Mouse (Mus musculus) hindbrain, embryonic 13.5 days (tissue): Measurements from ENCODE around the gene C1qtnf4. TPM values are rescaled to one million over a fixed set of nuclear protein-coding genes. Genes with fewer than 3 reads are reported as not detected.

ENCODE experiments used
- ATAC-seq: fragments of 200-750 bp; cut with Nextera tagmentation; 2 replicates; pipeline ENCODE4 v1.8.0; 2017; ENCODE audit warnings: moderate TSS enrichment; ENCODE audit not compliant: low FRiP score
- H3K27ac ChIP-seq: fragments of 300-500 bp; sonication (generic); 2 replicates; pipeline ENCODE4 v1.5.1; 2015; ENCODE audit warnings: inconsistent platforms, mild to moderate bottlenecking, moderate library complexity
- H3K27me3 ChIP-seq: fragments of 300-500 bp; sonication (generic); 2 replicates; pipeline ENCODE4 v1.6.1; 2015; ENCODE audit warnings: mild to moderate bottlenecking, inconsistent platforms
- H3K36me3 ChIP-seq: fragments of 300-500 bp; sonication (generic); 2 replicates; pipeline ENCODE4 v1.6.1; 2015; ENCODE audit warnings: mild to moderate bottlenecking, inconsistent platforms
- H3K4me1 ChIP-seq: fragments of 300-500 bp; sonication (generic); replicated peaks from 2 replicates; pipeline ENCODE4 v1.6.1; 2015; ENCODE audit warnings: inconsistent platforms
- H3K4me2 ChIP-seq: fragments of 300-500 bp; sonication (generic); 2 replicates; pipeline ENCODE4 v1.6.1; 2015; ENCODE audit warnings: inconsistent platforms, mild to moderate bottlenecking, moderate library complexity
- H3K4me3 ChIP-seq: fragments of 300-500 bp; sonication (generic); 2 replicates; pipeline ENCODE4 v1.5.1; 2015; ENCODE audit warnings: mild to moderate bottlenecking, inconsistent platforms
- H3K9ac ChIP-seq: fragments of 300-500 bp; sonication (generic); 2 replicates; pipeline ENCODE4 v1.6.1; 2015; ENCODE audit warnings: mild to moderate bottlenecking, inconsistent platforms
- H3K9me3 ChIP-seq: fragments of 300-500 bp; sonication (generic); 2 replicates; pipeline ENCODE4 v1.6.1; 2016; ENCODE audit warnings: inconsistent platforms
- WGBS: fragments of 180-500 bp; shearing (Covaris S2); methylation state at CpG from one replicate; pipeline ENCODE4 v1.1.7; 2015; 5-methylcytosine and 5-hydroxymethylcytosine counted together
- polyA plus RNA-seq: library from polyadenylated mRNA; unstranded; fragments of >200 nt; fragmentation: Nextera tagmentation; extraction: Ambion mirVana; gene quantifications from 2 replicates; pipeline ENCODE4 v1.2.1, GENCODE M21; 2015

Gene C1qtnf4
- polyA plus RNA-seq, 1 experiment from 2014 or later, result 46.2 TPM

- Histone ChIP-seq H3K27me3 (no peaks in the 10 kb centered on the region), H3K4me2 (no peak overlapping the region), H3K9ac (no peak overlapping the region), H3K27ac (peak overlapping the region; percentile 41; the same call in 1 of the 2 replicates), H3K36me3 (peaks cover 81% of the 10 kb centered on the region), H3K4me3 (no peak overlapping the region), H3K4me1 (no peaks in the 10 kb centered on the region), H3K9me3 (no peaks in the 10 kb centered on the region)
- ATAC-seq, result peak; percentile 62; the same call in 1 of the 2 replicates
Measured at GRCm38 (mm10) chr2:90864184-90864583, 21.5 kb upstream of the C1qtnf4 start.

GRCm38 (mm10) chr2:90866524-90866923 lies 19.1 kb upstream of the C1qtnf4 start:
- no peak overlapping the region for H3K27ac ChIP-seq
- no peaks in the 10 kb centered on the region for H3K27me3 ChIP-seq
- ATAC-seq, result peak; percentile 90
- H3K9ac ChIP-seq, result no peak overlapping the region
- H3K4me1 ChIP-seq, result 0 out of 2 replicates have a peak, but pooled peaks cover 10% of the 10 kb centered on the region
- no peaks in the 10 kb centered on the region for H3K9me3 ChIP-seq
- WGBS, result 31% methylated on average over 3 of the region's 3 CpGs
- H3K4me2 ChIP-seq, result no peak overlapping the region
- no peak overlapping the region for H3K4me3 ChIP-seq
- peaks cover 59% of the 10 kb centered on the region for H3K36me3 ChIP-seq

- H3K9ac ChIP-seq, result peak overlapping the region; percentile 53
- 56% methylated on average over 4 of the region's 4 CpGs for WGBS
- no peak overlapping the region for H3K4me3 ChIP-seq
- H3K36me3 ChIP-seq, result peaks cover 34% of the 10 kb centered on the region
- H3K9me3 ChIP-seq, result no peaks in the 10 kb centered on the region
- no peak overlapping the region for H3K4me2 ChIP-seq
- 0 out of 2 replicates have a peak, but pooled peaks cover 13% of the 10 kb centered on the region for H3K4me1 ChIP-seq
- H3K27me3 ChIP-seq, result no peaks in the 10 kb centered on the region
- no peak overlapping the region for H3K27ac ChIP-seq
- no peak for ATAC-seq
Measured at GRCm38 (mm10) chr2:90870136-90870601, 15.5 kb upstream of the C1qtnf4 start.

GRCm38 (mm10) chr2:90871180-90871961 lies 14.3 kb upstream of the C1qtnf4 start:
- peaks cover 24% of the 10 kb centered on the region for H3K36me3 ChIP-seq
- no peak overlapping the region for H3K4me2 ChIP-seq
- WGBS, result 66% methylated on average over 8 of the region's 8 CpGs
- no peak for ATAC-seq
- no peaks in the 10 kb centered on the region for H3K9me3 ChIP-seq
- H3K27ac ChIP-seq, result no peak overlapping the region
- H3K27me3 ChIP-seq, result no peaks in the 10 kb centered on the region
- H3K9ac ChIP-seq, result 0 out of 2 replicates have a peak overlapping the region, but pooled peaks have one; percentile 20
- no peak overlapping the region for H3K4me3 ChIP-seq
- 0 out of 2 replicates have a peak, but pooled peaks cover 13% of the 10 kb centered on the region for H3K4me1 ChIP-seq

GRCm38 (mm10) chr2:90874025-90874424 lies 11.6 kb upstream of the C1qtnf4 start:
- no peak for ATAC-seq
- Histone ChIP-seq H3K4me3 (no peak overlapping the region), H3K4me1 (0 out of 2 replicates have a peak, but pooled peaks cover 13% of the 10 kb centered on the region), H3K27me3 (no peaks in the 10 kb centered on the region), H3K4me2 (no peak overlapping the region), H3K36me3 (peaks cover 6% of the 10 kb centered on the region; the same call in 1 of the 2 replicates), H3K9me3 (no peaks in the 10 kb centered on the region), H3K9ac (no peak overlapping the region), H3K27ac (no peak overlapping the region)
- 89% methylated on average over 1 of the region's 1 CpGs for WGBS

GRCm38 (mm10) chr2:90875239-90875638 lies 10.4 kb upstream of the C1qtnf4 start:
- no peaks in the 10 kb centered on the region for H3K9me3 ChIP-seq
- ATAC-seq, result no peak
- H3K27me3 ChIP-seq, result no peaks in the 10 kb centered on the region
- H3K36me3 ChIP-seq, result peaks cover 6% of the 10 kb centered on the region; the same call in 1 of the 2 replicates
- peaks cover 17% of the 10 kb centered on the region for H3K4me1 ChIP-seq
- H3K9ac ChIP-seq, result no peak overlapping the region
- no peak overlapping the region for H3K27ac ChIP-seq
- 75% methylated on average over 2 of the region's 2 CpGs for WGBS
- H3K4me2 ChIP-seq, result no peak overlapping the region
- no peak overlapping the region for H3K4me3 ChIP-seq

GRCm38 (mm10) chr2:90877584-90878259 lies 7.9 kb upstream of the C1qtnf4 start:
- H3K9ac ChIP-seq, result no peak overlapping the region
- peaks cover 19% of the 10 kb centered on the region for H3K4me1 ChIP-seq
- H3K27ac ChIP-seq, result no peak overlapping the region
- H3K9me3 ChIP-seq, result no peaks in the 10 kb centered on the region
- H3K4me2 ChIP-seq, result no peak overlapping the region
- WGBS, result 59% methylated on average over 5 of the region's 5 CpGs
- no peak overlapping the region for H3K4me3 ChIP-seq
- ATAC-seq, result no peak
- no peaks in the 10 kb centered on the region for H3K27me3 ChIP-seq
- peaks cover 6% of the 10 kb centered on the region; the same call in 1 of the 2 replicates for H3K36me3 ChIP-seq

- H3K4me1 ChIP-seq, result peaks cover 25% of the 10 kb centered on the region
- H3K36me3 ChIP-seq, result no peaks in the 10 kb centered on the region
- H3K4me3 ChIP-seq, result no peak overlapping the region
- H3K9ac ChIP-seq, result no peak overlapping the region
- no peak overlapping the region for H3K27ac ChIP-seq
- no peak overlapping the region for H3K4me2 ChIP-seq
- H3K27me3 ChIP-seq, result no peaks in the 10 kb centered on the region
- H3K9me3 ChIP-seq, result no peaks in the 10 kb centered on the region
- no peak for ATAC-seq
Measured at GRCm38 (mm10) chr2:90879419-90879818, 6.2 kb upstream of the C1qtnf4 start.

GRCm38 (mm10) chr2:90880144-90880785 lies 5.4 kb upstream of the C1qtnf4 start:
- Histone ChIP-seq H3K4me3 (no peak overlapping the region), H3K36me3 (no peaks in the 10 kb centered on the region), H3K27ac (peak overlapping the region; percentile 60; the same call in 1 of the 2 replicates), H3K9me3 (no peaks in the 10 kb centered on the region), H3K27me3 (peaks cover 7% of the 10 kb centered on the region; the same call in 1 of the 2 replicates), H3K4me1 (peaks cover 34% of the 10 kb centered on the region), H3K9ac (no peak overlapping the region), H3K4me2 (no peak overlapping the region)
- WGBS, result 22% methylated on average over 6 of the region's 6 CpGs
- ATAC-seq, result no peak

- Histone ChIP-seq H3K4me2 (no peak overlapping the region), H3K9me3 (no peaks in the 10 kb centered on the region), H3K27ac (no peak overlapping the region), H3K4me1 (peaks cover 38% of the 10 kb centered on the region), H3K36me3 (no peaks in the 10 kb centered on the region), H3K27me3 (peaks cover 17% of the 10 kb centered on the region), H3K4me3 (no peak overlapping the region), H3K9ac (no peak overlapping the region)
- 84% methylated on average over 2 of the region's 2 CpGs for WGBS
- no peak for ATAC-seq
Measured at GRCm38 (mm10) chr2:90881824-90882223, 3.8 kb upstream of the C1qtnf4 start.

GRCm38 (mm10) chr2:90886436-90886835 lies 776 bp downstream of the C1qtnf4 start:
- H3K36me3 ChIP-seq, result peaks cover 5% of the 10 kb centered on the region; the same call in 1 of the 2 replicates
- ATAC-seq, result no peak
- peak overlapping the region; percentile 95 for H3K9ac ChIP-seq
- H3K4me1 ChIP-seq, result peaks cover 56% of the 10 kb centered on the region
- H3K9me3 ChIP-seq, result no peaks in the 10 kb centered on the region
- peak overlapping the region; percentile 94 for H3K27ac ChIP-seq
- peak overlapping the region; percentile 79 for H3K4me2 ChIP-seq
- peaks cover 55% of the 10 kb centered on the region for H3K27me3 ChIP-seq
- 17% methylated on average over 6 of the region's 6 CpGs for WGBS
- peak overlapping the region; percentile 70 for H3K4me3 ChIP-seq

GRCm38 (mm10) chr2:90887627-90888026 lies 2.0 kb downstream of the C1qtnf4 start:
- peaks cover 56% of the 10 kb centered on the region for H3K4me1 ChIP-seq
- H3K27ac ChIP-seq, result no peak overlapping the region

More at GRCm38 (mm10) chr2:90887627-90888026, 2.0 kb downstream of the C1qtnf4 start:
- Histone ChIP-seq H3K9me3 (no peaks in the 10 kb centered on the region), H3K4me2 (peak overlapping the region; percentile 79), H3K36me3 (peaks cover 14% of the 10 kb centered on the region), H3K9ac (peak overlapping the region; percentile 95), H3K4me3 (peak overlapping the region; percentile 70), H3K27me3 (peaks cover 55% of the 10 kb centered on the region)
- no peak for ATAC-seq
- WGBS, result 79% methylated on average over 5 of the region's 5 CpGs
